Mouse (Mus musculus): ENCODE measurements around the gene Spata6. TPM values are rescaled to one million over a fixed set of nuclear protein-coding genes. Genes with fewer than 3 reads are reported as not detected.

Gene Spata6
- total RNA-seq, 1 experiment from 2014 or later: 12.6 TPM

GRCm38 (mm10) chr4:111838882-111839281 is 119.1 kb downstream of the Spata6 start:
- no peak for DNase-seq

- DNase-seq: no peak
Measured at GRCm38 (mm10) chr4:111852626-111853025, 132.8 kb downstream of the Spata6 start.

GRCm38 (mm10) chr4:111866701-111867100 is 146.9 kb downstream of the Spata6 start:
- no peak for DNase-seq

- no peak for DNase-seq
Measured at GRCm38 (mm10) chr4:111867743-111868401, 148.1 kb downstream of the Spata6 start.

Other genes with a start within 250 kb of the Spata6 start
- gene Slc5a9, start 182.9 kb downstream of the Spata6 start, total RNA-seq (2021): not detected in 2 replicates
- not detected in 2 replicates for gene Skint8, start 199.4 kb downstream of the Spata6 start, total RNA-seq (2021)

Measured in adrenal gland, postnatal 25 days (tissue).